Mouse (Mus musculus): ENCODE data around the gene Acsl6. TPM values are rescaled to one million over a fixed set of nuclear protein-coding genes. Genes with fewer than 3 reads are reported as not detected.
"Not testable (repeated sequence)": the region's sequence is repeated elsewhere in the genome, so short reads cannot be mapped to it uniquely, and the experiment has no call there.

The Acsl6 gene
- total RNA-seq (2021) = 10 to 100 TPM in 1 of 2 experiments, 1 to 10 TPM in 1; 7.3 to 10.2 TPM
- long read RNA-seq, experiment 1, full-length matches to known transcripts = 4 of 11 reads
- long read RNA-seq, experiment 1, partial matches to known transcripts = 2 of 11 reads
- long read RNA-seq, experiment 1, other reads (novel, unspliced or antisense) = 5 of 11 reads
- long read RNA-seq, experiment 2, full-length matches to known transcripts = 2 of 12 reads
- long read RNA-seq, experiment 2, partial matches to known transcripts = 5 of 12 reads
- long read RNA-seq, experiment 2, other reads (novel, unspliced or antisense) = 5 of 12 reads

- no peak for DNase-seq (ENCODE audit: low spot score in 2 of 2)
These were observed at the start of gene Acsl6 for GRCm38 (mm10) chr11:54303728-54304470. Gene Acsl6, plus strand, starts transcription at chr11:54303798.

- DNase-seq (ENCODE audit: low spot score in 2 of 2) = no peak
These were observed 49.5 kb upstream of the Acsl6 start for GRCm38 (mm10) chr11:54254114-54254513.

- DNase-seq (ENCODE audit: low spot score in 2 of 2) = peak; percentile 39 to 68
These were observed 46.8 kb upstream of the Acsl6 start for GRCm38 (mm10) chr11:54256624-54257376.

- DNase-seq (ENCODE audit: low spot score in 2 of 2) = no peak
These were observed 40.1 kb upstream of the Acsl6 start for GRCm38 (mm10) chr11:54263405-54264031.

GRCm38 (mm10) chr11:54264542-54264941 lies 39.1 kb upstream of the Acsl6 start:
- peak in 1 of 2 experiments; percentile 60 for DNase-seq (ENCODE audit: low spot score in 2 of 2)

- no peak for DNase-seq (ENCODE audit: low spot score in 2 of 2)
These were observed 36.4 kb upstream of the Acsl6 start, which contains the start of gene Il3 for GRCm38 (mm10) chr11:54267177-54267576. Gene Il3, minus strand, starts transcription at chr11:54267277.

GRCm38 (mm10) chr11:54269191-54269896 lies 34.3 kb upstream of the Acsl6 start:
- DNase-seq (ENCODE audit: low spot score in 2 of 2) = no peak

GRCm38 (mm10) chr11:54271437-54271949 lies 32.1 kb upstream of the Acsl6 start:
- DNase-seq (ENCODE audit: low spot score in 2 of 2) = no peak

- no peak for DNase-seq (ENCODE audit: low spot score in 2 of 2)
These were observed 15.7 kb upstream of the Acsl6 start for GRCm38 (mm10) chr11:54287821-54288453.

GRCm38 (mm10) chr11:54292163-54292562 lies 11.4 kb upstream of the Acsl6 start:
- no peak for DNase-seq (ENCODE audit: low spot score in 2 of 2)

- DNase-seq (ENCODE audit: low spot score in 2 of 2) = no peak
These were observed 9.4 kb upstream of the Acsl6 start for GRCm38 (mm10) chr11:54293980-54294807.

- DNase-seq (ENCODE audit: low spot score in 2 of 2) = no peak
These were observed 7.6 kb upstream of the Acsl6 start for GRCm38 (mm10) chr11:54295971-54296370.

- DNase-seq (ENCODE audit: low spot score in 2 of 2) = no peak
These were observed 6.9 kb upstream of the Acsl6 start for GRCm38 (mm10) chr11:54296734-54297133.

GRCm38 (mm10) chr11:54297471-54297870 lies 6.1 kb upstream of the Acsl6 start:
- DNase-seq (ENCODE audit: low spot score in 2 of 2) = not testable (repeated sequence)

GRCm38 (mm10) chr11:54298777-54299176 lies 4.8 kb upstream of the Acsl6 start:
- DNase-seq (ENCODE audit: low spot score in 2 of 2) = no peak

- no peak for DNase-seq (ENCODE audit: low spot score in 2 of 2)
These were observed 1.6 kb upstream of the Acsl6 start for GRCm38 (mm10) chr11:54301994-54302393.

- DNase-seq (ENCODE audit: low spot score in 2 of 2) = no peak
These were observed 992 bp upstream of the Acsl6 start for GRCm38 (mm10) chr11:54302606-54303005.

GRCm38 (mm10) chr11:54303076-54303727 lies 396 bp upstream of the Acsl6 start:
- no peak for DNase-seq (ENCODE audit: low spot score in 2 of 2)

All from gastrocnemius, postnatal 4 days (tissue).